Mouse (Mus musculus) midbrain, embryonic 11.5 days (tissue): ENCODE measurements around the gene Tent4a. TPM values are rescaled to one million over a fixed set of nuclear protein-coding genes. Genes with fewer than 3 reads are reported as not detected.

Experiments used
- ATAC-seq: fragments of 200-750 bp; cut with Nextera tagmentation; 2 replicates; pipeline ENCODE4 v1.8.0; 2017; ENCODE audit warnings: moderate TSS enrichment, moderate library complexity; ENCODE audit not compliant: low FRiP score
- DNase-seq: peaks from one replicate; pipeline ENCODE4 v3.0.0; 2015; ENCODE audit warnings: low spot score; ENCODE audit errors: missing footprints
- H3K27ac ChIP-seq: fragments of 300-500 bp; sonication (generic); 2 replicates; pipeline ENCODE4 v1.5.1; 2014; ENCODE audit warnings: low read depth, low read length
- H3K27me3 ChIP-seq: fragments of 300-500 bp; sonication (generic); 2 replicates; pipeline ENCODE4 v1.6.1; 2014; ENCODE audit warnings: mild to moderate bottlenecking, low read length, moderate library complexity, mixed read lengths; ENCODE audit not compliant: control insufficient read depth, insufficient read depth
- H3K36me3 ChIP-seq: fragments of 300-500 bp; sonication (generic); 2 replicates; pipeline ENCODE4 v1.6.1; 2014; ENCODE audit warnings: mild to moderate bottlenecking, low read length, moderate library complexity, mixed read lengths; ENCODE audit not compliant: control insufficient read depth, insufficient read depth
- H3K4me1 ChIP-seq: fragments of 300-500 bp; sonication (generic); 2 replicates; pipeline ENCODE4 v1.6.1; 2014; ENCODE audit warnings: low read length; ENCODE audit not compliant: control insufficient read depth, insufficient read depth
- H3K4me2 ChIP-seq: fragments of 300-500 bp; sonication (generic); 2 replicates; pipeline ENCODE4 v1.6.1; 2014; ENCODE audit warnings: mild to moderate bottlenecking, moderate library complexity
- H3K4me3 ChIP-seq: fragments of 300-500 bp; sonication (generic); 2 replicates; pipeline ENCODE4 v1.5.1; 2014; ENCODE audit warnings: low read depth, low read length
- H3K9ac ChIP-seq: fragments of 300-500 bp; sonication (generic); 2 replicates; pipeline ENCODE4 v1.6.1; 2014; ENCODE audit warnings: low read length
- H3K9me3 ChIP-seq: fragments of 300-500 bp; sonication (generic); 2 replicates; pipeline ENCODE4 v1.6.1; 2016; ENCODE audit warnings: low read length; ENCODE audit not compliant: control insufficient read depth
- WGBS: fragments of 180-500 bp; shearing (Covaris S2); extraction: QIAGEN DNeasy Blood & Tissue Kit; methylation state at CpG from one replicate; pipeline ENCODE4 v1.1.7; 2014; 5-methylcytosine and 5-hydroxymethylcytosine counted together
- polyA plus RNA-seq: library from polyadenylated mRNA; unstranded; fragments of >200 nt; fragmentation: Nextera tagmentation; extraction: Ambion mirVana; gene quantifications from 2 replicates; pipeline ENCODE4 v1.2.1, GENCODE M21; 2014

Tent4a gene
- polyA plus RNA-seq, 1 experiment from 2014 or later: 6.8 TPM

GRCm38 (mm10) chr13:69538327-69538726 is 3.9 kb upstream of the Tent4a start:
- Histone ChIP-seq H3K36me3 (no peaks in the 10 kb centered on the region), H3K4me2 (no peak overlapping the region), H3K9ac (no peak overlapping the region), H3K4me1 (peaks cover 15% of the 10 kb centered on the region), H3K27me3 (peaks cover 3% of the 10 kb centered on the region; the same call in 1 of the 2 replicates), H3K27ac (no peak overlapping the region), H3K9me3 (no peaks in the 10 kb centered on the region), H3K4me3 (no peak overlapping the region)
- ATAC-seq (no peak), DNase-seq (peak; percentile 88)
- WGBS: 16% methylated on average over 4 of the region's 4 CpGs

- ATAC-seq: no peak
- H3K9ac ChIP-seq: no peak overlapping the region
- no peak overlapping the region for H3K27ac ChIP-seq
- no peaks in the 10 kb centered on the region for H3K9me3 ChIP-seq
- H3K36me3 ChIP-seq: no peaks in the 10 kb centered on the region
- WGBS: 78% methylated on average over 7 of the region's 7 CpGs
- no peak overlapping the region for H3K4me3 ChIP-seq
- H3K27me3 ChIP-seq: peaks cover under 1% of the 10 kb centered on the region; the same call in 1 of the 2 replicates
- H3K4me2 ChIP-seq: no peak overlapping the region
- peaks cover 17% of the 10 kb centered on the region for H3K4me1 ChIP-seq
- peak; percentile 68 for DNase-seq
These were observed 2.9 kb upstream of the Tent4a start for GRCm38 (mm10) chr13:69537366-69537765.

- Histone ChIP-seq H3K9ac (no peak overlapping the region), H3K27me3 (no peaks in the 10 kb centered on the region), H3K9me3 (no peaks in the 10 kb centered on the region), H3K4me3 (no peak overlapping the region), H3K4me1 (peaks cover 30% of the 10 kb centered on the region), H3K27ac (no peak overlapping the region), H3K4me2 (peak overlapping the region; percentile 92; the same call in 1 of the 2 replicates), H3K36me3 (no peaks in the 10 kb centered on the region)
- DNase-seq (peak; percentile 62), ATAC-seq (no peak)
- 83% methylated on average over 4 of the region's 4 CpGs for WGBS
These were observed 1.6 kb upstream of the Tent4a start for GRCm38 (mm10) chr13:69536021-69536420.

GRCm38 (mm10) chr13:69534654-69535551 is 486 bp upstream of the Tent4a start:
- Histone ChIP-seq H3K9ac (peak overlapping the region; percentile 95), H3K36me3 (no peaks in the 10 kb centered on the region; the same call in 1 of the 2 replicates), H3K4me2 (peak overlapping the region; percentile 92), H3K4me3 (peak overlapping the region; percentile 95), H3K27me3 (no peaks in the 10 kb centered on the region), H3K4me1 (peaks cover 39% of the 10 kb centered on the region), H3K27ac (peak overlapping the region; percentile 87), H3K9me3 (no peaks in the 10 kb centered on the region)
- ATAC-seq: peak; percentile 94
- WGBS: under 1% methylated on average over 64 of the region's 86 CpGs
- peak; percentile 100 for DNase-seq

- 0 out of 2 replicates have a peak, but pooled peaks have one; percentile 1 for ATAC-seq
- H3K36me3 ChIP-seq: no peaks in the 10 kb centered on the region; the same call in 1 of the 2 replicates
- under 1% methylated on average over 78 of the region's 155 CpGs for WGBS
- peaks cover 40% of the 10 kb centered on the region for H3K4me1 ChIP-seq
- peak within 1 kb of the TSS; percentile 89 for H3K4me2 ChIP-seq
- H3K27me3 ChIP-seq: no peaks in the 10 kb centered on the region
- peak within 1 kb of the TSS; percentile 87 for H3K27ac ChIP-seq
- peak within 1 kb of the TSS; percentile 90 for H3K9ac ChIP-seq
- peak within 1 kb of the TSS; percentile 95 for H3K4me3 ChIP-seq
- H3K9me3 ChIP-seq: no peaks in the 10 kb centered on the region
- peak; percentile 90 for DNase-seq
These were observed 748 bp downstream of the Tent4a start, which contains the start of gene Nsun2 for GRCm38 (mm10) chr13:69533405-69534333. Gene Nsun2 (plus strand): TSS chr13:69533746.

- 2% methylated on average over 9 of the region's 9 CpGs for WGBS
- DNase-seq: peak; percentile 83
- H3K4me2 ChIP-seq: peak overlapping the region; percentile 89
- peak overlapping the region; percentile 95 for H3K4me3 ChIP-seq
- no peaks in the 10 kb centered on the region for H3K9me3 ChIP-seq
- H3K4me1 ChIP-seq: peaks cover 36% of the 10 kb centered on the region
- peak overlapping the region; percentile 73 for H3K27ac ChIP-seq
- H3K27me3 ChIP-seq: no peaks in the 10 kb centered on the region
- H3K36me3 ChIP-seq: no peaks in the 10 kb centered on the region; the same call in 1 of the 2 replicates
- H3K9ac ChIP-seq: peak overlapping the region; percentile 90
- ATAC-seq: no peak
These were observed 1.5 kb downstream of the Tent4a start for GRCm38 (mm10) chr13:69532893-69533404.

- Histone ChIP-seq H3K9ac (peak overlapping the region; percentile 90), H3K27ac (no peak overlapping the region), H3K9me3 (no peaks in the 10 kb centered on the region), H3K4me1 (peaks cover 38% of the 10 kb centered on the region), H3K27me3 (no peaks in the 10 kb centered on the region), H3K36me3 (no peaks in the 10 kb centered on the region; the same call in 1 of the 2 replicates), H3K4me3 (peak overlapping the region; percentile 95), H3K4me2 (peak overlapping the region; percentile 89)
- 25% methylated on average over 14 of the region's 14 CpGs for WGBS
- DNase-seq (peak; percentile 83), ATAC-seq (no peak)
These were observed 2.1 kb downstream of the Tent4a start for GRCm38 (mm10) chr13:69532101-69532892.

GRCm38 (mm10) chr13:69531431-69531830 is 3.0 kb downstream of the Tent4a start:
- DNase-seq (peak; percentile 57), ATAC-seq (no peak)
- Histone ChIP-seq H3K27me3 (no peaks in the 10 kb centered on the region), H3K4me3 (peak overlapping the region; percentile 95), H3K9ac (no peak overlapping the region; the same call in 1 of the 2 replicates), H3K9me3 (no peaks in the 10 kb centered on the region), H3K4me2 (peak overlapping the region; percentile 89), H3K36me3 (no peaks in the 10 kb centered on the region; the same call in 1 of the 2 replicates), H3K4me1 (peaks cover 42% of the 10 kb centered on the region), H3K27ac (no peak overlapping the region)
- 55% methylated on average over 6 of the region's 6 CpGs for WGBS
